Mouse (Mus musculus) hindbrain, embryonic 11.5 days (tissue): ENCODE data around the gene Gpr15. TPM values are rescaled to one million over a fixed set of nuclear protein-coding genes. Genes with fewer than 3 reads are reported as not detected.

ENCODE experiments used
- ATAC-seq: fragments of 200-750 bp; cut with Nextera tagmentation; 2 replicates; pipeline ENCODE4 v1.8.0; 2017; ENCODE audit warnings: mild to moderate bottlenecking, moderate TSS enrichment, moderate library complexity; ENCODE audit not compliant: low FRiP score
- DNase-seq: peaks from one replicate; pipeline ENCODE4 v3.0.0-alpha.2; 2015; ENCODE audit warnings: low spot score
- H3K27ac ChIP-seq: fragments of 300-500 bp; sonication (generic); 2 replicates; pipeline ENCODE4 v1.5.1; 2014; ENCODE audit warnings: mild to moderate bottlenecking, low read depth, low read length
- H3K27me3 ChIP-seq: fragments of 300-500 bp; sonication (generic); 2 replicates; pipeline ENCODE4 v1.6.1; 2014; ENCODE audit warnings: mild to moderate bottlenecking, low read length, moderate library complexity, mixed read lengths; ENCODE audit not compliant: control insufficient read depth, insufficient read depth
- H3K36me3 ChIP-seq: fragments of 300-500 bp; sonication (generic); 2 replicates; pipeline ENCODE4 v1.6.1; 2014; ENCODE audit warnings: mild to moderate bottlenecking, low read length, moderate library complexity, mixed read lengths; ENCODE audit not compliant: control insufficient read depth, insufficient read depth
- H3K4me1 ChIP-seq: fragments of 300-500 bp; sonication (generic); replicated peaks from 2 replicates; pipeline ENCODE4 v1.6.1; 2014; ENCODE audit warnings: low read length, mixed read lengths; ENCODE audit not compliant: control insufficient read depth, insufficient read depth
- H3K4me2 ChIP-seq: fragments of 300-500 bp; sonication (generic); replicated peaks from 2 replicates; pipeline ENCODE4 v1.6.1; 2014; ENCODE audit warnings: mild to moderate bottlenecking, low read depth, low read length
- H3K4me3 ChIP-seq: fragments of 300-500 bp; sonication (generic); 2 replicates; pipeline ENCODE4 v1.5.1; 2014; ENCODE audit warnings: low read depth, low read length
- H3K9ac ChIP-seq: fragments of 300-500 bp; sonication (generic); 2 replicates; pipeline ENCODE4 v1.6.1; 2014; ENCODE audit warnings: low read depth, low read length
- H3K9me3 ChIP-seq: fragments of 300-500 bp; sonication (generic); 2 replicates; pipeline ENCODE4 v1.6.1; 2016; ENCODE audit warnings: low read length; ENCODE audit not compliant: control insufficient read depth
- WGBS: fragments of 180-500 bp; shearing (Covaris S2); extraction: QIAGEN DNeasy Blood & Tissue Kit; methylation state at CpG from one replicate; pipeline ENCODE4 v1.1.7; 2014; 5-methylcytosine and 5-hydroxymethylcytosine counted together
- polyA plus RNA-seq: library from polyadenylated mRNA; unstranded; fragments of >200 nt; fragmentation: Nextera tagmentation; extraction: Ambion mirVana; gene quantifications from 2 replicates; pipeline ENCODE4 v1.2.1, GENCODE M21; 2014

The Gpr15 gene
- polyA plus RNA-seq, 1 experiment from 2014 or later = not detected

- H3K4me2 ChIP-seq = peak within 1 kb of the TSS; percentile 54
- no peaks in the 10 kb centered on the region for H3K27me3 ChIP-seq
- no peaks in the 10 kb centered on the region for H3K36me3 ChIP-seq
- no peaks in the 10 kb centered on the region for H3K4me1 ChIP-seq
- peak within 1 kb of the TSS; percentile 77 for H3K4me3 ChIP-seq
- 3% methylated on average over 35 of the region's 35 CpGs for WGBS
- peak within 1 kb of the TSS; percentile 71; the same call in 1 of the 2 replicates for H3K27ac ChIP-seq
- DNase-seq = peak; percentile 96
- ATAC-seq = peak; percentile 100
- H3K9ac ChIP-seq = peak within 1 kb of the TSS; percentile 73
- no peaks in the 10 kb centered on the region for H3K9me3 ChIP-seq
Measured at GRCm38 (mm10) chr16:58727477-58728131, 8.7 kb upstream of the Gpr15 start, which contains the start of gene Cldnd1. Gene Cldnd1 (plus strand): TSS chr16:58727910.

DNA sequence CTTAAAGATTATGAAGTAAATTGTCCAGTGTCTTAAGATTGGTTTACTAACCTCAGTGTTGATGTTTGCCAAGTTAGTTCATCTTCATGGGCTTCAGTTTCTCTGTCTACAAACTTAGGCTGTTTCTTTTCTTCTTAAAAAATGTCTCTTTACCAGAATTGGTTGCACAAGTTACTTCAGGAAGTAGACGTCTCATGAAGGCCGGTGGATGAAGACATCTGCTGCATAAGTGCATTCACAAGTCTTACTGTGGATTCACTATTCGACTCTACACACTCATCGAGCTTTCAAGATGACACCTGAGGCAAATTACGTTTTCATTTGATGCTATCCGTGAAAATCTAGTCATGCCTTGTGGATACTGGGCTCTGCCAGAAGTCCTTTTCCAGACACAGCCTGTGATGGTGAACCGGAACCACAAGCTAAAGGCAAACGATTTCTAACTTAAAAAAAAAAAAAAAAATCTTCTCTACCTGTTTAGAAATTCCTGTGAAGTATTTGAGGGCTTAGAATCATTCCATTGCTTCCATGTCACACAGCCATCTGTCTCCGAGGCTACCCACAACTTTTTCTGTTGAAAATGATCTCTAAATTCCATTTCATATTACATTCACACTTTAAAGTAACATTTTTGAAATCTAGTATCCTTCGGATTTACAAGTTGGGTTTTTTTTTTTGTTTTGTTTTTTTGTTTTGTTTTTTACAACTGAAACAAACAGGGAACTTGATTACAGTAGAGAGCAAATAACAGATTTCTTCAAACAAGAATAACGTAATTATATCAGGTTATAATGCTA, 8.0 kb upstream of the Gpr15 start:
- ATAC-seq = no peak
- 81% methylated on average over 11 of the region's 11 CpGs for WGBS
- H3K4me3 ChIP-seq = no peak overlapping the region

DNA sequence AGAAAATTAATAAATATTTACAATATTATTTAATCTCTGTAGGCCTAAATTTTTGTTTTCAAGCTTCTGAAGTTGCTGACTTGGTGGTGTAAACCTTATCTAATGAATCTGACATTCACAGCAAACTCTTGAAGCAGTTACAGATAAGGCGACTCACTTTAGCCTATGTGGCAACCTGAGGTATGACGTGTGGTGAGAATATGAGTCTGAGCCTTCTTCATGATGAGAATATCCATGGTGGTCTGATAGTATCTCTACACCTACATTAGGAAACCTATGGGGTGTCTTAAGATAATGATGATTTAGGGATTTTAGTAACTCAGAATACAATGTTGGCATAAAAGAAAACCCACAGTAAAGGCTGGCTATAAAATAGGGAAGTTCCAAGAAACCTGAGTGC, 3.4 kb upstream of the Gpr15 start:
- ATAC-seq = no peak
- no peak overlapping the region for H3K9ac ChIP-seq
- no peaks in the 10 kb centered on the region for H3K4me1 ChIP-seq
- H3K27ac ChIP-seq = no peak overlapping the region
- H3K4me3 ChIP-seq = no peak overlapping the region
- no peaks in the 10 kb centered on the region for H3K36me3 ChIP-seq
- no peaks in the 10 kb centered on the region for H3K9me3 ChIP-seq
- no peak overlapping the region for H3K4me2 ChIP-seq
- DNase-seq = no peak
- WGBS = 88% methylated on average over 2 of the region's 2 CpGs
- no peaks in the 10 kb centered on the region for H3K27me3 ChIP-seq

More for the DNA sequence above, 8.0 kb upstream of the Gpr15 start:
- H3K9ac ChIP-seq = no peak overlapping the region
- no peaks in the 10 kb centered on the region for H3K4me1 ChIP-seq
- no peaks in the 10 kb centered on the region for H3K27me3 ChIP-seq
- no peaks in the 10 kb centered on the region for H3K9me3 ChIP-seq
- H3K36me3 ChIP-seq = no peaks in the 10 kb centered on the region
- H3K4me2 ChIP-seq = no peak overlapping the region
- no peak for DNase-seq
- H3K27ac ChIP-seq = no peak overlapping the region

- Histone ChIP-seq H3K4me3 (no peak overlapping the region), H3K27me3 (no peaks in the 10 kb centered on the region), H3K4me1 (no peaks in the 10 kb centered on the region), H3K36me3 (no peaks in the 10 kb centered on the region), H3K27ac (no peak overlapping the region), H3K4me2 (no peak overlapping the region), H3K9ac (no peak overlapping the region), H3K9me3 (no peaks in the 10 kb centered on the region)
- DNase-seq (no peak), ATAC-seq (no peak)
- 68% methylated on average over 4 of the region's 4 CpGs for WGBS
Measured at GRCm38 (mm10) chr16:58715018-58715417, 3.9 kb downstream of the Gpr15 start.

DNA sequence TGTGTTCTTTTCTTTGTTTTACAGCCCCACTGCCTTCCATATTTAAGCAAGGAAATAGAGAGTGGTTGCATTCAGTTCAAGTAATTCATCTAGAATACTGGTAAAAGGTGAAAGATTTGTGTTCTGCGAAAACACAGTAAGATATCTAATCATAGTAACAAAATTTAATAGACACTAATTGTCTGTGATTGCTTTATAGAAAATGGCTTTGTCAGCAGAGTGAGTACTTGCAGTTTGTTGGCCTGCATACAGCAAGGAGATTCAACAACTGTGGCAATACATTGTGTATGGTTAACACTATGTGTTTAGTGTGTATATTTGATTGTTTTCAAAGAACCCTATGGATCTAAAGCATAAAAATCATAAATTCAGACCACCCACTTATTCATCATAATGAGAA, 5.7 kb downstream of the Gpr15 start:
- Histone ChIP-seq H3K27me3 (no peaks in the 10 kb centered on the region), H3K36me3 (no peaks in the 10 kb centered on the region), H3K27ac (no peak overlapping the region), H3K4me2 (no peak overlapping the region), H3K4me3 (no peak overlapping the region), H3K4me1 (no peaks in the 10 kb centered on the region), H3K9me3 (no peaks in the 10 kb centered on the region), H3K9ac (no peak overlapping the region)
- no peak for DNase-seq
- no peak for ATAC-seq
- 92% methylated on average over 1 of the region's 1 CpGs for WGBS

DNA sequence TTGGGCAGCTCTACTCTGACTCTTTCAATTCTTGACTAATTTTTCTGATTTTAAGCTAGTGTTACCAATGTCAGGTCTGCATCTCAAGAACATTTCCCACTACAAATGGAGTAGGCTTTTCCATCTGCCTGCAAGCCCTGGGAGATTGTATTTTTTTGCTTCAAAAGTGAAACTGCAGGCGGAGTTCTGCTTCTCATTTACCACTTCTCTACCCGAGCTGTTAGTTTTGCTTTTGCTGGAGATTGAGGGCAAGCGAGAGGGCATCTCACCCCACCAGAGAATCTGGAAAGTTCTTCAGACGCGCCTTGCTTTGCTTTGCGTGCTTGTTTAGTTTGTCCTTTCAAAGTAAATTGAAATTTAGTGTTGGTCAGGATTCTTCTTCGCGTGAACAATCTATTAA, 6.6 kb downstream of the Gpr15 start:
- DNase-seq = no peak
- no peak overlapping the region for H3K4me3 ChIP-seq
- no peaks in the 10 kb centered on the region for H3K4me1 ChIP-seq
- H3K9ac ChIP-seq = no peak overlapping the region
- WGBS = 78% methylated on average over 8 of the region's 8 CpGs
- no peaks in the 10 kb centered on the region for H3K9me3 ChIP-seq
- no peak overlapping the region for H3K4me2 ChIP-seq
- H3K36me3 ChIP-seq = no peaks in the 10 kb centered on the region
- ATAC-seq = no peak
- H3K27ac ChIP-seq = no peak overlapping the region
- no peaks in the 10 kb centered on the region for H3K27me3 ChIP-seq

- no peak for ATAC-seq
- Histone ChIP-seq H3K4me1 (no peaks in the 10 kb centered on the region), H3K27me3 (no peaks in the 10 kb centered on the region), H3K4me3 (no peak overlapping the region), H3K9me3 (no peaks in the 10 kb centered on the region), H3K9ac (no peak overlapping the region), H3K36me3 (no peaks in the 10 kb centered on the region), H3K4me2 (no peak overlapping the region), H3K27ac (no peak overlapping the region)
- DNase-seq = no peak
- WGBS = 75% methylated on average over 4 of the region's 4 CpGs
Measured at GRCm38 (mm10) chr16:58709536-58709935, 9.3 kb downstream of the Gpr15 start.

DNA sequence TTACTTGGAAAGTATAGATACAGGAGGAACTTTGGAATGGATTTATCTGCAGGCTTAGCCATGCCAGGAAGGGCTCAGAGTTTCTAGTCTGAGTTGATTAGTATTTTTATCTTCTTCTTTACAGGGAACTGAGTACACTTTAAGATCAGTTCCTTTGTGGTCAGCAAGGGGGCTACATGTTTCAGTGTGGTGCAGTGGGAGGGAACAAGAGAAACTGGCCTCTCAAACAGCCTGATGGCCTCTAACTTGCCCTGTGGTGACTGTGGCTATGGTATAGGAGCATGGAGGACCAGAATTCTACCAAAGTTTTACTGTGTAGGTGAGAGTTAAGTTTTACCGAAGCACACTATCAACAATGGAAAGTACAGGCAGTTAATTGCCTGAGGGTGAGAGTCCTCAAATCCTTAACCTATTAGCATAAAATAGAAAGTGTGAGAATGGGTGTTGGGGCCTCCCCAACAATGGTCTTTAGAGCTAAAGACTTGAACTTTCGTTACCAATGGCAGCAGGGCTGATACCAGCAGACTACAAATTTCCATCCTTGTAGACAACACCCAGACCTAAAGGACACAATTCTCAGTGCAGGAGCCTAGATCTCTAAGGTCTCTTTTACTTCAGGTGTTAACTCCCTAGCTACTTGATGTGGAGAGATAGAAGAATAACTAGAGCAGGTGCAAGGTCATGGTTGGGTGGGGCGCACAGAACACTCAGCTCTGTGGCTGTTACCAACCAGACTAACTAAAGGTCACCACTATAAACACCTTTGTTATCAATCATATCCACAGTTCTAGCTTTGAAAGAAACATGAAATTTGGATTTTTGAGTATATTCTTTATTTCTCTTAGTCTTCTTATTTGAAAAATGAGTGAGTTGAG, 10.0 kb downstream of the Gpr15 start:
- H3K36me3 ChIP-seq = no peaks in the 10 kb centered on the region
- no peak overlapping the region for H3K4me2 ChIP-seq
- WGBS = 85% methylated on average over 3 of the region's 3 CpGs

More for the DNA sequence above, 10.0 kb downstream of the Gpr15 start:
- DNase-seq (no peak), ATAC-seq (no peak)
- Histone ChIP-seq H3K27ac (no peak overlapping the region), H3K9ac (no peak overlapping the region), H3K9me3 (no peaks in the 10 kb centered on the region), H3K4me1 (no peaks in the 10 kb centered on the region), H3K27me3 (no peaks in the 10 kb centered on the region), H3K4me3 (no peak overlapping the region)
